Comparison of ENCODE assay signal across 9 mouse cellular contexts in genomic region chr13:60337383-60337782, GRCm38 (mm10).
A peak's percentile ranks its signal among the peaks of the same experiment; 100 is the strongest.
DNase-seq lines count a peak whose midpoint lies in the region; ATAC-seq lines count a peak whose summit lies in the region.
"Had no signal": no experiment of that assay in that cellular context is flagged by ENCODE, and none has a peak within 500 bp of the region (broad histone marks: within the 10 kb centered on the region; RNA-seq: fewer than 3 reads in every experiment).

No protein-coding gene starts in this region.

- no peaks in the 10 kb centered on the region for H3K9me3 ChIP-seq in forebrain, embryonic 11.5 days (ENCODE audit: control insufficient read depth, low read length)
- no peaks in the 10 kb centered on the region for H3K9me3 ChIP-seq in forebrain, embryonic 13.5 days (replicated peaks)
- no peaks in the 10 kb centered on the region for H3K9me3 ChIP-seq in limb, embryonic 12.5 days

- peak; percentile 21; the same call in 1 of the 2 replicates for ATAC-seq in forebrain, embryonic 11.5 days (replicated peaks; ENCODE audit: low FRiP score)
- ATAC-seq in forebrain, embryonic 13.5 days, result no peak
- peak; percentile 76 for ATAC-seq in limb, embryonic 12.5 days (ENCODE audit: insufficient number of reproducible peaks, insufficient read depth, low FRiP score, low TSS enrichment, low read depth)

- H3K36me3 ChIP-seq in forebrain, embryonic 11.5 days (ENCODE audit: control insufficient read depth, insufficient read depth, low read length), result no peaks in the 10 kb centered on the region
- no peaks in the 10 kb centered on the region for H3K36me3 ChIP-seq in forebrain, embryonic 13.5 days (ENCODE audit: poor library complexity, severe bottlenecking)
- H3K36me3 ChIP-seq in limb, embryonic 12.5 days, result no peaks in the 10 kb centered on the region

- no peak overlapping the region for H3K4me3 ChIP-seq in forebrain, embryonic 11.5 days (ENCODE audit: low read depth, low read length)
- H3K4me3 ChIP-seq in forebrain, embryonic 13.5 days, result no peak overlapping the region
- no peak overlapping the region for H3K4me3 ChIP-seq in limb, embryonic 12.5 days (replicated peaks)
- H3K4me3 ChIP-seq: myocyte had no signal

- 60% methylated on average over 2 of the region's 2 CpGs for WGBS in forebrain, embryonic 11.5 days
- WGBS in forebrain, embryonic 13.5 days, result 63% methylated on average over 2 of the region's 2 CpGs
- WGBS in limb, embryonic 12.5 days, result 54% methylated on average over 2 of the region's 2 CpGs

- DNase-seq in forebrain, embryonic 11.5 days (ENCODE audit: low spot score), result no peak
- peak; percentile 34 for DNase-seq in left cerebral cortex, adult 11 months (ENCODE audit: low spot score)
- DNase-seq in left cerebral cortex, postnatal 36 days (ENCODE audit: low spot score in 2 of 2), result no peak
- DNase-seq in embryo, embryonic 10.5 days (ENCODE audit: low spot score), result peak; percentile 67
- DNase-seq in ovary, postnatal 36 days (ENCODE audit: low spot score), result no peak
- DNase-seq in thymus, postnatal 0 days (ENCODE audit: low spot score), result no peak

- H3K27ac ChIP-seq in forebrain, embryonic 11.5 days (ENCODE audit: low read depth, low read length), result no peak overlapping the region
- H3K27ac ChIP-seq in forebrain, embryonic 13.5 days, result no peak overlapping the region
- H3K27ac ChIP-seq in limb, embryonic 12.5 days, result peak overlapping the region; percentile 86

- no peak overlapping the region for H3K4me2 ChIP-seq in forebrain, embryonic 11.5 days (ENCODE audit: low read depth, low read length, severe bottlenecking)
- H3K4me2 ChIP-seq in forebrain, embryonic 13.5 days, result no peak overlapping the region
- H3K4me2 ChIP-seq in limb, embryonic 12.5 days, result no peak overlapping the region

- H3K4me1 ChIP-seq in forebrain, embryonic 11.5 days (replicated peaks; ENCODE audit: control insufficient read depth, insufficient read depth, low read length), result no peaks in the 10 kb centered on the region
- H3K4me1 ChIP-seq in forebrain, embryonic 13.5 days, result no peaks in the 10 kb centered on the region
- H3K4me1 ChIP-seq in limb, embryonic 12.5 days (replicated peaks), result peaks cover 28% of the 10 kb centered on the region

- intact Hi-C loops in left cerebral cortex, postnatal 36 days (cut with DNase I), result no loop called here

- H3K27me3 ChIP-seq in forebrain, embryonic 11.5 days (ENCODE audit: control insufficient read depth, insufficient read depth, low read length), result no peaks in the 10 kb centered on the region
- no peaks in the 10 kb centered on the region for H3K27me3 ChIP-seq in forebrain, embryonic 13.5 days
- no peaks in the 10 kb centered on the region for H3K27me3 ChIP-seq in limb, embryonic 12.5 days

- no peak overlapping the region for H3K9ac ChIP-seq in forebrain, embryonic 11.5 days (ENCODE audit: low read length)
- H3K9ac ChIP-seq in forebrain, embryonic 13.5 days, result no peak overlapping the region
- no peak overlapping the region for H3K9ac ChIP-seq in limb, embryonic 12.5 days (replicated peaks)

Comparison
In these comparisons a context has a peak if more than half of its experiments do, and no peak if none do; other contexts are left out.
1. DNase-seq: peak in left cerebral cortex, adult 11 months (single experiment) and embryo, embryonic 10.5 days (single experiment); none in forebrain, embryonic 11.5 days (single experiment), left cerebral cortex, postnatal 36 days (0 of 2), ovary, postnatal 36 days (single experiment) and thymus, postnatal 0 days (single experiment).